Mouse (Mus musculus) heart, postnatal 0 days (tissue): ENCODE data around the gene Pigk. TPM values are rescaled to one million over a fixed set of nuclear protein-coding genes. Genes with fewer than 3 reads are reported as not detected.

ENCODE experiments used
- ATAC-seq: fragments of 200-750 bp; cut with Nextera tagmentation; 2 replicates; pipeline ENCODE4 v1.8.0; 2017; ENCODE audit warnings: low read depth, moderate number of reproducible peaks, moderate library complexity; ENCODE audit not compliant: insufficient read depth
- DNase-seq: peaks from one replicate; pipeline ENCODE4 v3.0.0-alpha.2; 2016; ENCODE audit warnings: low spot score
- H3K27ac ChIP-seq: fragments of 300-500 bp; sonication (generic); 2 replicates; pipeline ENCODE4 v1.5.1; 2014; ENCODE audit warnings: low read depth, mild to moderate bottlenecking
- H3K27me3 ChIP-seq: fragments of 300-500 bp; sonication (generic); 2 replicates; pipeline ENCODE4 v1.6.1; 2014; ENCODE audit warnings: low read length, mixed read lengths; ENCODE audit not compliant: control insufficient read depth, insufficient read depth
- H3K36me3 ChIP-seq: fragments of 300-500 bp; sonication (generic); replicated peaks from 2 replicates; pipeline ENCODE4 v1.6.1; 2014; ENCODE audit warnings: low read length, mixed read lengths; ENCODE audit not compliant: control insufficient read depth, insufficient read depth
- H3K4me1 ChIP-seq: fragments of 300-500 bp; sonication (generic); 2 replicates; pipeline ENCODE4 v1.6.1; 2014; ENCODE audit warnings: antibody characterized with exemption; ENCODE audit not compliant: control insufficient read depth, insufficient read depth
- H3K4me2 ChIP-seq: fragments of 300-500 bp; sonication (generic); 2 replicates; pipeline ENCODE4 v1.6.1; 2014; ENCODE audit warnings: low read depth, mild to moderate bottlenecking, low read length, moderate library complexity
- H3K4me3 ChIP-seq: fragments of 300-500 bp; sonication (generic); 2 replicates; pipeline ENCODE4 v1.5.1; 2014; ENCODE audit warnings: low read depth, low read length
- H3K9ac ChIP-seq: fragments of 300-500 bp; sonication (generic); replicated peaks from 2 replicates; pipeline ENCODE4 v1.6.1; 2014; ENCODE audit warnings: low read depth, low read length, mixed read lengths
- H3K9me3 ChIP-seq: fragments of 300-500 bp; sonication (generic); replicated peaks from 2 replicates; pipeline ENCODE4 v1.6.1; 2016; ENCODE audit warnings: low read length; ENCODE audit not compliant: control insufficient read depth
- CTCF ChIP-seq: IDR thresholded peaks from 2 replicates; pipeline ENCODE4 v1.5.1; 2016; ENCODE audit warnings: antibody characterized with exemption, control low read depth, low read depth
- EP300 ChIP-seq: IDR thresholded peaks from 2 replicates; pipeline ENCODE4 v1.6.1; 2016; ENCODE audit warnings: antibody characterized with exemption, low read depth
- WGBS: fragments of 180-500 bp; shearing (Covaris S2); extraction: QIAGEN DNeasy Blood & Tissue Kit; methylation state at CpG from one replicate; pipeline ENCODE4 v1.1.7; 2014; 5-methylcytosine and 5-hydroxymethylcytosine counted together
- polyA plus RNA-seq: library from polyadenylated mRNA; unstranded; fragments of >200 nt; fragmentation: Nextera tagmentation; extraction: Ambion mirVana; gene quantifications from 2 replicates; pipeline ENCODE4 v1.2.1, GENCODE M21; 2015
- total RNA-seq: library from RNA; depleted of rRNA; stranded (reverse); fragments of >200 nt; gene quantifications from 2 replicates; pipeline ENCODE4 v1.2.3, GENCODE M21; 2014; ENCODE audit warnings: low replicate concordance; rRNA removed

Gene Pigk
- total and polyA plus RNA-seq, 2 experiments from 2014 or later = 17.8 to 28.4 TPM

DNA sequence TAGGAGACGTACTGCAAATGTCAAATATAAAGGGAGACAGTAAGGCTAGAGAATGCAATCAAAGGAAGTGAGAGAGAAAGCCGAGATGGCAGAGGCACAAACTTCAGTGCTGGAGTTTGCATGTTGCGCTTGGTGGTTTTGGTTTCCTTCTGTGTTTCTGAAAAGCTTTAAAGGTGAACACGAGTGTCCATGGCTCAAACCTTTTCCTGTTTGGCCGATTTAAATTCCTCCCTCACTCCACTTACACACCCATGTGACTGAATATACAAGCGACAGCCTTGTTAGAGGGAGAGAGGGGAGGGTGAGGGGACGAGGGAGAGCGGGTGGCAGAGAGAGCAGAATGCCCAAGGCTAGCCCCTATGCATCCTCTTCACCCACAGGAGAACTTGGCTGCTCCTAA lies 302.5 kb downstream of the Pigk start:
- no peak for TF ChIP-seq EP300
- no peaks in the 10 kb centered on the region for H3K4me1 ChIP-seq
- H3K4me2 ChIP-seq = no peak overlapping the region
- no peaks in the 10 kb centered on the region for H3K9me3 ChIP-seq
- no peak overlapping the region for H3K9ac ChIP-seq
- DNase-seq (no peak), ATAC-seq (no peak)
- no peaks in the 10 kb centered on the region for H3K36me3 ChIP-seq
- 47% methylated on average over 8 of the region's 8 CpGs for WGBS
- H3K27me3 ChIP-seq = no peaks in the 10 kb centered on the region
- H3K27ac ChIP-seq = no peak overlapping the region
- no peak overlapping the region for H3K4me3 ChIP-seq

DNA sequence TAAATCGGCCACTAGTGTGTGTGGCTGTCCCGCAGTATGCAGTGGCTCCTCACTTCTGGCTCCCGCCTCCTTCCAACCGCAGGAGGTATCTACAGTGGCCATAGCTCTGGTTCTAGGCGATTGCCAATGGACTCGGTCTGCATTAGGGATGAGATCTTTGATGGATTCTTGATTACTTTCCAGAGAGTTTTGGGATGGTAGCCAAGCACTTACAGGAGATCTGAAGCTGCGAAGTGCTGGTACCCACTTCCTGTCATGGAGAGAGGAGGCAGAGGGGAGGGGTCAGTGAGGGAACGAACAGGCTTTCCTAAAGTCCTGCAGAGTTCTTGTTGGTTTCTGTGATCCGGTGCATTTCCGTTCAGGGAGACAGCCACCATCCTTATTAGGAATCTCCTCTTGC lies 304.2 kb downstream of the Pigk start:
- 67% methylated on average over 10 of the region's 10 CpGs for WGBS
- no peaks in the 10 kb centered on the region for H3K9me3 ChIP-seq
- no peak overlapping the region for H3K4me2 ChIP-seq
- no peaks in the 10 kb centered on the region for H3K4me1 ChIP-seq
- no peak overlapping the region for H3K4me3 ChIP-seq
- ATAC-seq = no peak
- no peak for DNase-seq
- H3K27me3 ChIP-seq = no peaks in the 10 kb centered on the region
- H3K36me3 ChIP-seq = no peaks in the 10 kb centered on the region
- no peak for TF ChIP-seq CTCF
- no peak for TF ChIP-seq EP300
- H3K27ac ChIP-seq = no peak overlapping the region
- no peak overlapping the region for H3K9ac ChIP-seq

DNA sequence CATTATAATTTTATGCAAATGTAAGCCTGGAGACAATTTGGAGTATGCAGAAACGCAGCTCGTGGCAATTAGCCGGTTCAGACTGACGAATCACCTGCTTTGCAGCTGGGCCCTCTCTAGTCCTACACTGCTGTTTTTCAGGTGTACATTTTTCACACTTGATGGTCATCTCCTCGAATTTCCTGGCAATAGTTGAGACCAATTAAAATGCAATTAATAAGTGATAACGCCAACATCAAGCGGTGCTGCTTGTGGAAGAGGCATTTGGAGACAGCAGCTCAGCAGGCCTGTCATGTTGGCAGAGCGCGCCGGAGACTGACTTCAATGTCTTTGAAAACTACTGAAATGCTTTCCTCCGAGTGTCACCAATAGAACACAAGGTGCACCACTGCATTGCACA lies 310.1 kb downstream of the Pigk start:
- Histone ChIP-seq H3K27me3 (no peaks in the 10 kb centered on the region), H3K9ac (no peak overlapping the region), H3K4me2 (no peak overlapping the region), H3K27ac (no peak overlapping the region), H3K4me3 (no peak overlapping the region), H3K4me1 (no peaks in the 10 kb centered on the region), H3K9me3 (no peaks in the 10 kb centered on the region), H3K36me3 (no peaks in the 10 kb centered on the region)
- ATAC-seq (no peak), DNase-seq (no peak)
- TF ChIP-seq EP300 (no peak), CTCF (no peak)
- 81% methylated on average over 11 of the region's 11 CpGs for WGBS

Other genes starting within 250 kb of the Pigk start
- gene Ak5, start 45.7 kb upstream of the Pigk start, total RNA-seq = 0.08 TPM in 1 of 2 replicates, not detected in the other
- gene Ak5, start 45.7 kb upstream of the Pigk start, polyA plus RNA-seq = 0.11 and 0.34 TPM in 2 replicates